Comparison of ENCODE assay signal across 8 mouse cellular contexts in genomic region chr11:76179495-76180145, GRCm38 (mm10). TPM values are rescaled to one million over a fixed set of nuclear protein-coding genes. Genes with fewer than 3 reads are reported as not detected.
DNase-seq lines count a peak whose midpoint lies in the region; ATAC-seq and TF ChIP-seq lines count a peak whose summit lies in the region.

Gene Vps53, minus strand, starts transcription at chr11:76179647.
Gene Fam57a, plus strand, starts transcription at chr11:76179671.

- TF ChIP-seq CTCF in heart, adult 2 months (IDR thresholded peaks at IDR 0.05), result no peak

- H3K27ac ChIP-seq in embryonic facial prominence, embryonic 13.5 days, result peak within 1 kb of the TSS; percentile 64
- H3K27ac ChIP-seq in heart, adult 2 months, result peak within 1 kb of the TSS; percentile 85
- H3K27ac ChIP-seq in limb, embryonic 12.5 days, result 0 out of 2 replicates have a peak within 1 kb of the TSS, but pooled peaks have one; percentile 51
- peak within 1 kb of the TSS; percentile 78 for H3K27ac ChIP-seq in midbrain, embryonic 14.5 days (replicated peaks; ENCODE audit: low read depth, low read length)

- peak; percentile 51; the same call in 1 of the 2 replicates for TF ChIP-seq EP300 in heart, adult 2 months (IDR thresholded peaks at IDR 0.05; ENCODE audit: insufficient read depth, low read depth, low read length)

- 0 out of 2 replicates have a peak, but pooled peaks have one; percentile 67 for ATAC-seq in embryonic facial prominence, embryonic 13.5 days (ENCODE audit: insufficient number of reproducible peaks, insufficient read depth, low FRiP score, low TSS enrichment, low read depth)
- ATAC-seq in limb, embryonic 12.5 days (ENCODE audit: insufficient number of reproducible peaks, insufficient read depth, low FRiP score, low TSS enrichment, low read depth), result peak; percentile 75
- ATAC-seq in midbrain, embryonic 14.5 days (ENCODE audit: low FRiP score, low TSS enrichment), result peak; percentile 76; the same call in 1 of the 2 replicates

- H3K9ac ChIP-seq in embryonic facial prominence, embryonic 13.5 days, result peak within 1 kb of the TSS; percentile 81
- peak within 1 kb of the TSS; percentile 87 for H3K9ac ChIP-seq in heart, adult 2 months (ENCODE audit: low read depth, low read length)
- peak within 1 kb of the TSS; percentile 69 for H3K9ac ChIP-seq in limb, embryonic 12.5 days (replicated peaks)
- peak within 1 kb of the TSS; percentile 76 for H3K9ac ChIP-seq in midbrain, embryonic 14.5 days (replicated peaks; ENCODE audit: low read length)

- peaks cover 13% of the 10 kb centered on the region for H3K4me1 ChIP-seq in embryonic facial prominence, embryonic 13.5 days
- peaks cover 2% of the 10 kb centered on the region; the same call in 1 of the 2 replicates for H3K4me1 ChIP-seq in heart, adult 2 months (ENCODE audit: control insufficient read depth, insufficient read depth, low read length)
- H3K4me1 ChIP-seq in limb, embryonic 12.5 days (replicated peaks), result peaks cover 8% of the 10 kb centered on the region
- peaks cover 13% of the 10 kb centered on the region for H3K4me1 ChIP-seq in midbrain, embryonic 14.5 days (ENCODE audit: control insufficient read depth, insufficient read depth, low read length)

- H3K79me2 ChIP-seq in heart, adult 2 months (replicated peaks; ENCODE audit: control insufficient read depth, insufficient read depth, low read length), result no peaks in the 10 kb centered on the region

- peaks cover 4% of the 10 kb centered on the region; the same call in 1 of the 2 replicates for H3K36me3 ChIP-seq in embryonic facial prominence, embryonic 13.5 days
- H3K36me3 ChIP-seq in heart, adult 2 months (ENCODE audit: control insufficient read depth, insufficient read depth, low read length), result no peaks in the 10 kb centered on the region
- peaks cover 6% of the 10 kb centered on the region for H3K36me3 ChIP-seq in limb, embryonic 12.5 days
- H3K36me3 ChIP-seq in midbrain, embryonic 14.5 days (ENCODE audit: control insufficient read depth, insufficient read depth, low read length), result no peaks in the 10 kb centered on the region

- intact Hi-C loops in heart, adult 2 months (cut with DNase I), result loop anchor here (1.0 to 5.0 kb wide), 3 partner anchors 22 to 228 kb away; partner anchors contain the start of genes Dbil5, Gemin4 and Timm22

- no peaks in the 10 kb centered on the region for H3K27me3 ChIP-seq in embryonic facial prominence, embryonic 13.5 days
- no peaks in the 10 kb centered on the region for H3K27me3 ChIP-seq in heart, adult 2 months (ENCODE audit: control insufficient read depth, insufficient read depth, low read length)
- no peaks in the 10 kb centered on the region for H3K27me3 ChIP-seq in limb, embryonic 12.5 days
- no peaks in the 10 kb centered on the region for H3K27me3 ChIP-seq in midbrain, embryonic 14.5 days (ENCODE audit: control insufficient read depth, insufficient read depth, low read length)

- H3K4me2 ChIP-seq in embryonic facial prominence, embryonic 13.5 days, result peak within 1 kb of the TSS; percentile 95
- H3K4me2 ChIP-seq in limb, embryonic 12.5 days, result peak within 1 kb of the TSS; percentile 94
- peak within 1 kb of the TSS; percentile 94 for H3K4me2 ChIP-seq in midbrain, embryonic 14.5 days (ENCODE audit: low read length)

- WGBS in embryonic facial prominence, embryonic 13.5 days, result under 1% methylated on average over 37 of the region's 37 CpGs
- WGBS in heart, adult 2 months, result under 1% methylated on average over 37 of the region's 37 CpGs
- under 1% methylated on average over 37 of the region's 37 CpGs for WGBS in limb, embryonic 12.5 days
- under 1% methylated on average over 37 of the region's 37 CpGs for WGBS in midbrain, embryonic 14.5 days

- TF ChIP-seq POLR2A in heart, adult 2 months (IDR thresholded peaks at IDR 0.05; ENCODE audit: insufficient read depth, low read depth, low read length), result peak; percentile 80

- no peaks in the 10 kb centered on the region for H3K9me3 ChIP-seq in embryonic facial prominence, embryonic 13.5 days
- no peaks in the 10 kb centered on the region for H3K9me3 ChIP-seq in limb, embryonic 12.5 days
- no peaks in the 10 kb centered on the region for H3K9me3 ChIP-seq in midbrain, embryonic 14.5 days (ENCODE audit: control insufficient read depth, low read length)

- H3K4me3 ChIP-seq in embryonic facial prominence, embryonic 13.5 days, result peak within 1 kb of the TSS; percentile 88
- H3K4me3 ChIP-seq in heart, adult 2 months, result peak within 1 kb of the TSS; percentile 85
- H3K4me3 ChIP-seq in limb, embryonic 12.5 days (replicated peaks), result peak within 1 kb of the TSS; percentile 81
- H3K4me3 ChIP-seq in midbrain, embryonic 14.5 days (replicated peaks; ENCODE audit: low read depth, low read length), result peak within 1 kb of the TSS; percentile 90

- DNase-seq in 3T3-L1 (ENCODE audit: low read depth, low spot score), result peak; percentile 84
- peak; percentile 82 to 83 for DNase-seq in adrenal gland, postnatal 4 days (ENCODE audit: low spot score in 2 of 2)
- peak; percentile 90 to 91 for DNase-seq in heart, adult 2 months
- DNase-seq in kidney, adult 8-10 months, result peak; percentile 92 to 94
- peak; percentile 91 for DNase-seq in midbrain, embryonic 14.5 days
- peak; percentile 73 for DNase-seq in spleen, adult 12 weeks (ENCODE audit: low spot score)

RNA-seq across cellular contexts. Expression of gene Vps53, which starts in this region (rescaled TPM):
- 10 to 100 TPM; 42.2 to 49.3 TPM for total RNA-seq in adrenal gland, postnatal 4 days (2021)
- 36.5 and 38.5 TPM in 2 replicates for polyA plus RNA-seq in embryonic facial prominence, embryonic 13.5 days (2015; fragmentation: Nextera tagmentation; extraction: Ambion mirVana)
- total RNA-seq in heart, adult 2 months (2021), result 10 to 100 TPM; 24.3 to 25.1 TPM
- polyA plus RNA-seq in heart, adult 2 months (2012; rRNA removed), result 16.4 and 20.5 TPM in 2 replicates
- polyA plus RNA-seq in limb, embryonic 12.5 days (2016; fragmentation: Nextera tagmentation; extraction: Ambion mirVana), result 39.1 and 43.4 TPM in 2 replicates
- 65.6 and 66.8 TPM in 2 replicates for polyA plus RNA-seq in midbrain, embryonic 14.5 days (2014; fragmentation: Nextera tagmentation; extraction: Ambion mirVana)

RNA-seq across cellular contexts. Expression of gene Fam57a, which starts in this region (rescaled TPM):
- 10 to 100 TPM in 1 of 2 experiments, 1 to 10 TPM in 1; 9.8 to 10.5 TPM for total RNA-seq in adrenal gland, postnatal 4 days (2021)
- polyA plus RNA-seq in embryonic facial prominence, embryonic 13.5 days (2015; fragmentation: Nextera tagmentation; extraction: Ambion mirVana), result 20.7 and 20.8 TPM in 2 replicates
- 1 to 10 TPM; 2.0 to 3.0 TPM for total RNA-seq in heart, adult 2 months (2021)
- polyA plus RNA-seq in heart, adult 2 months (2012; rRNA removed), result 4.2 and 5.4 TPM in 2 replicates
- polyA plus RNA-seq in limb, embryonic 12.5 days (2016; fragmentation: Nextera tagmentation; extraction: Ambion mirVana), result 24.2 and 26.6 TPM in 2 replicates
- polyA plus RNA-seq in midbrain, embryonic 14.5 days (2014; fragmentation: Nextera tagmentation; extraction: Ambion mirVana), result 25.7 and 27.3 TPM in 2 replicates

Comparison
In these comparisons a context has a peak if more than half of its experiments do, and no peak if none do; other contexts are left out.
1. Peak in every context shown above with its lines: DNase-seq, ATAC-seq, H3K4me3 ChIP-seq and H3K27ac ChIP-seq.